In the genomic region with DNA sequence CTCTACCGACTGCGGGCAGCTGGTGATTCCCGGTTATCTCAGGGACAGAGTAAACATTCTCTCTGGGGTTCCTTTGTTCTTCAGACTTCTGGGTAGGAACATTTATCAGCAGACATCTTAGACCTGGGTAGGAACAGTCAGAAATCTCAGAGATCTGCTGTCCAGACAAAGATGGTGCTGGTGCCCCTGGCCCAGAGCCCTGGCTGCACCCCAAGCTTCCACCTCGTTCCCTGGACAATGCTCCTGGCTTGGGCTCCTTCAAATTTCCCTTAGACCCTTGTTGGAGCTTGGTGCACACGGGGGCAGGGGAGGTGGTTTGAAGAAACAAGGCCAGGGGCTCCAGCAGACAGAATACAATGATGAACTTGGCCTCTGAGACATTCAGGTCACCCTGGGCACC, we compare ENCODE assay signal across 1 mouse cellular context.
TF ChIP-seq lines count a peak whose summit lies in the region.

No protein-coding gene starts in this region.

TF ChIP-seq in myocyte, 11 proteins besides CTCF, POLR2A, EP300 and RAD21:
- TF ChIP-seq TCF12 (IDR thresholded peaks at IDR 0.05; ENCODE audit: insufficient read depth, poor library complexity, severe bottlenecking) = no peak
